Mouse (Mus musculus) testis, adult 2 months (tissue): ENCODE results near the gene Fam129b. TPM values are rescaled to one million over a fixed set of nuclear protein-coding genes. Genes with fewer than 3 reads are reported as not detected.

ENCODE experiments used
- H3K27ac ChIP-seq: fragments of 200-500 bp; 2 replicates; pipeline ENCODE4 v1.5.1; 2012; ENCODE audit warnings: low read depth, low read length; ENCODE audit not compliant: control insufficient read depth, insufficient read depth
- H3K27me3 ChIP-seq: fragments of 200-500 bp; 2 replicates; pipeline ENCODE4 v1.6.1; 2012; ENCODE audit warnings: mild to moderate bottlenecking, low read length, moderate library complexity; ENCODE audit not compliant: control insufficient read depth, insufficient read depth
- H3K36me3 ChIP-seq: fragments of 200-500 bp; 2 replicates; pipeline ENCODE4 v1.6.1; 2012; ENCODE audit warnings: mild to moderate bottlenecking, low read length; ENCODE audit not compliant: control insufficient read depth, insufficient read depth
- H3K4me1 ChIP-seq: fragments of 200-500 bp; 2 replicates; pipeline ENCODE4 v1.6.1; 2012; ENCODE audit warnings: low read length; ENCODE audit not compliant: control insufficient read depth, insufficient read depth
- H3K4me3 ChIP-seq: fragments of 200-500 bp; 2 replicates; pipeline ENCODE4 v1.5.1; 2012; ENCODE audit warnings: low read depth, mild to moderate bottlenecking, low read length, moderate library complexity, mixed read lengths; ENCODE audit not compliant: control insufficient read depth
- CTCF ChIP-seq: fragments of 200-500 bp; IDR thresholded peaks from 2 replicates; pipeline ENCODE4 v1.5.1; 2012; ENCODE audit warnings: low read depth, mild to moderate bottlenecking, inconsistent platforms, low read length, moderate library complexity; ENCODE audit not compliant: control insufficient read depth, insufficient read depth, insufficient replicate concordance
- POLR2A ChIP-seq: fragments of 200-500 bp; IDR thresholded peaks from 2 replicates; pipeline ENCODE4 v1.6.1; 2012; ENCODE audit warnings: low read depth, mild to moderate bottlenecking, inconsistent platforms, low read length, moderate library complexity; ENCODE audit not compliant: control insufficient read depth
- polyA plus RNA-seq: library from polyadenylated mRNA; depleted of rRNA; stranded (reverse); fragments of >200 nt; gene quantifications from 2 replicates; pipeline ENCODE4 v1.2.3, GENCODE M21; 2012

Gene Fam129b
- polyA plus RNA-seq, 1 experiment: 2.0 TPM

DNA sequence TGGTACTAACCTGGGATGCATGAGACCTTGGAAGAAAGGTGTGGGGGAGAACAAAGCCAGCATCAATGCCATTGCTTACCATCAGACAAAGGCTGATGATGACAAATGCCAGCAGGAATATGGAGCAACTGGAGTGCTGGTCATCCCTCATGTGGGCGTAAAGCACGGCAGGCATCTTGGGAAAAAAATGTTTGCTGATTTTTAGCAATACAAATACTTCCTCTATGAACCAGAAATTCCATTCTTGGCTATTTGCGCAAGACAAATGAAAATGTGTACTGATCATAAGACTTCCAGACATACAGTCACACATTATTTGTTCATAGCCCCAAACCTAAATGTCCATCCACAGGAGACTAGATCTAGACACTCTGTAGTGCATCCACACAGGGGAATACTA, 12.6 kb upstream of the Fam129b start:
- no peak overlapping the region for H3K4me3 ChIP-seq
- TF ChIP-seq POLR2A (no peak), CTCF (no peak)
- no peaks in the 10 kb centered on the region for H3K4me1 ChIP-seq
- H3K27me3 ChIP-seq: no peaks in the 10 kb centered on the region
- H3K36me3 ChIP-seq: no peaks in the 10 kb centered on the region
- H3K27ac ChIP-seq: no peak overlapping the region

DNA sequence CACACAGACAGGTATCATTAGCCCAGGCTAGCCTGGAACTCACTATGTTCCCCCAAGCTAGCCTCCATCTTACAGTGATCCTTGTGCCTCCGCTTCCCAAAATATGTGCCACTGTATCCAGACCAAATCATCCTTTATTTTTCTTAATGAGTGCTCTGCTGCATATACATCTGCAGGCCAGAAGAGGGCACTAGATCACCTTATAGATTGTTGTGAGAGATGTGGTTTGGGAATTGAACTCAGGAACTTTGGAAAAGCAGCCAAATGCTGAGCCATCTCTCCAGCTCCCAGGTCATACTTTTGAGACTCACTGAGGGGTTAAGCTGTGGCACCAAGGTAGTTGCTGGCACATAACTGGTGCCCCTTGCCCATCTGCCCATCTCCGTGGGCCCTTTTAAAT, 11.2 kb upstream of the Fam129b start:
- H3K4me1 ChIP-seq: no peaks in the 10 kb centered on the region
- H3K27ac ChIP-seq: no peak overlapping the region
- TF ChIP-seq POLR2A (no peak), CTCF (no peak)

DNA sequence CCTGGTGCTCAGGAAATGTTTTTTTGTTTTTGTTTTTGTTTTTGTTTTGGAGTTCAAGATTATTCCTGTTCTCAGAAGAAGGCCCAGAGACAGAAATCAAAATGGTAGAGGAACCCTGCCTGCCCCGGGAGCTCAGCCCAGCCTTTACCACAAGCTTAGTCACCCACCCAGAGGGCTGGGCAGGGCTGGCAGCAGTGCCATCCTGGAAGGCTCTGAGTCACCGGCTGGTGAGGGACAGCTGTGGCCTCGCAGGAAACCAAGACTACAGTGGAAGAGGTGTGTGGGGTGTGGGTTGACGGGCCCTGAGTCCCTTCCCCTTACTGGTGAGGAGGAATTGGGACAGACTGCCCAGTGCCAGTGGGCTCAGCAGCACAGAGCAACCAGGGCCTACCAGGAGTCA, 8.6 kb upstream of the Fam129b start:
- Histone ChIP-seq H3K4me1 (no peaks in the 10 kb centered on the region), H3K4me3 (no peak overlapping the region), H3K36me3 (no peaks in the 10 kb centered on the region), H3K27ac (no peak overlapping the region), H3K27me3 (no peaks in the 10 kb centered on the region)
- TF ChIP-seq CTCF: no peak
- no peak for TF ChIP-seq POLR2A

More for the DNA sequence above, 11.2 kb upstream of the Fam129b start:
- H3K4me3 ChIP-seq: no peak overlapping the region
- no peaks in the 10 kb centered on the region for H3K27me3 ChIP-seq
- H3K36me3 ChIP-seq: no peaks in the 10 kb centered on the region

DNA sequence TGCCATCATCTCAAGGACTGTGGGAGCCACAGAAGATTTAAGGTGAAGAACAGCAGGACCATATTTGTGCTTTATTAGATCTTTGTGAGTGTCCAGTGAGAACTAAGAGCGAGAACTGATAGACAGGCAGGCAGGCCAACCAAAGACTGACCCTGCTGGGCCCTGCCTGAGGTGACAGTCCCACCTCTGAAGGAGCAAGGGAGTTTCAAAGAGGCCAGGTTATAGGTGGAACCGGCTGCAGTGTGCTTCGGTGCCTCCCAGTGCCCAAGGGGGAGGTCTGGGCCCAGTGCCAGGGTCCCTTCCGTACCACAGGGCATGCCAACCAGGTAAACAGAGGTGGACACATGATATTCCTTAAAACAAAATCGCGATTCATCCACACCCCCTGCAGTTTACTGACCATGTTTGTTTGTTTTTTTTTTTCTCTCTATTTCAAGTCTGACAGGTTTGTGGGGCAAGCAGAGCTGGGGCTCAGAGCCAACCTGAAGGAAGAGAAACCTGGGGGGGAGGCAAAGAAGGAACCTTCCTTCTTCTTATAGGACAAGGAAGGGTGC, 6.1 kb upstream of the Fam129b start:
- Histone ChIP-seq H3K36me3 (no peaks in the 10 kb centered on the region), H3K4me3 (no peak overlapping the region), H3K27me3 (no peaks in the 10 kb centered on the region), H3K4me1 (peaks cover 3% of the 10 kb centered on the region), H3K27ac (no peak overlapping the region)
- TF ChIP-seq POLR2A (no peak), CTCF (no peak)

DNA sequence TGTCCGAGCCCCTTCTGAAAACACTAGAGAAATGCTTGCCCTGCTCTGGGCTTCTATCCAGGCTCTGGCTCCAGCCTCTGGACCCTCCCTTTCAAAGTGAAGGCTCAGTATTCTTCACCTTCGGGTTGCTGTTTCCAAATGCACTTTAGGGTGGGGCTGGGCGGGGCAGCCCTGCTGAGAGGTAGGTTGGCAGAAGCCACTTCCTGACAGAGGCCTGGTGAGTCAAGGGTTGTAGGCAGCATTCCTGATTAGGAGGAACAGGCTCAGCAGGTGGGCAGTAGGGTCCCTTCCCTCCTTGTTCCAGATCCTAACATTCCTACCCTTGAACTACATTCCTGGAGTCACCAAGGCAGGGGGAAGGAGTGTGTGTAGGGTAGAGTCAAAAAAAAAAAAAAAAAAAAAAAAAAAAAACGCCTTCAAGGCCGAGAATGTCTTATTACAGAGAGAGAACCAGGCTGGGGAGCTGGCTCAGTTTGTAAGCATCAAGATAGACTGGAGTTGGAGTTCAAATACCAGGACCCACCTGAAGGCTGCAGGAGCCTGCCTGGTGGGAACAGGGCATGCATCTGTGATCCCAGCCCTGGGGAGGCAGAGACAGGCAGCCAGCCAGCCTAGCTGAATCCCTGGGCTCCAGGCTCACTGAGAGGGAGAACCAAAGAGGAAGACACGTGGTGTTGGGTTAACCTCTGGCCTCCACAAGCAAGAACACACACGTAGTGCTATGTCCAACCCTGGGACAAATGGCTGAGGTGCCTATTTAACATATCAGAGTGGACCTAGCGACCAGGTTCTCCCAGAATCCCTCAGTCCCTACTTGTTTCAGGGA, 5.4 kb upstream of the Fam129b start:
- no peaks in the 10 kb centered on the region for H3K36me3 ChIP-seq
- H3K27ac ChIP-seq: no peak overlapping the region
- H3K27me3 ChIP-seq: no peaks in the 10 kb centered on the region
- peaks cover 8% of the 10 kb centered on the region for H3K4me1 ChIP-seq
- H3K4me3 ChIP-seq: no peak overlapping the region
- TF ChIP-seq CTCF (no peak), POLR2A (no peak)

DNA sequence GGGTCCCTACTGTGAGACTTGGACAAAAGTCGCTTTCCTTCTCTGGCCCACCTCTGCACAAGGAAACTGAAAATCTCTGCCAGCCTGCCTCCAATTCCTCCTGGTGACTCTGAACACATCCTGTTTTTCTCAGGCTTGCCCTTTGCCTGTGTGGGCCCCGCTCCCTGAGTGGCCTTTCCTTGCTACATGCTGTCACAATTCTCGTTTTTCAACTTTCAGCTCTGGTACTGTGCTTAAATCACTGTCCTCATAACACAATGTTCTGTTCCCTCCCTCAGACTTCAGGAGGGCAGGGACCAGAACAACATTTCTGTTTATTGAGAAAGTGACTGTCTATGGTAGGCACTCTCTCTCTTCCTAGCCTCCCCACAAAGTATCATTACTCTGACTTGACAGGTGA, 1.8 kb upstream of the Fam129b start:
- Histone ChIP-seq H3K27ac (peak overlapping the region; percentile 34; the same call in 1 of the 2 replicates), H3K4me3 (no peak overlapping the region), H3K4me1 (peaks cover 19% of the 10 kb centered on the region), H3K27me3 (no peaks in the 10 kb centered on the region; the same call in 1 of the 2 replicates), H3K36me3 (no peaks in the 10 kb centered on the region)
- TF ChIP-seq CTCF: no peak
- TF ChIP-seq POLR2A: no peak

DNA sequence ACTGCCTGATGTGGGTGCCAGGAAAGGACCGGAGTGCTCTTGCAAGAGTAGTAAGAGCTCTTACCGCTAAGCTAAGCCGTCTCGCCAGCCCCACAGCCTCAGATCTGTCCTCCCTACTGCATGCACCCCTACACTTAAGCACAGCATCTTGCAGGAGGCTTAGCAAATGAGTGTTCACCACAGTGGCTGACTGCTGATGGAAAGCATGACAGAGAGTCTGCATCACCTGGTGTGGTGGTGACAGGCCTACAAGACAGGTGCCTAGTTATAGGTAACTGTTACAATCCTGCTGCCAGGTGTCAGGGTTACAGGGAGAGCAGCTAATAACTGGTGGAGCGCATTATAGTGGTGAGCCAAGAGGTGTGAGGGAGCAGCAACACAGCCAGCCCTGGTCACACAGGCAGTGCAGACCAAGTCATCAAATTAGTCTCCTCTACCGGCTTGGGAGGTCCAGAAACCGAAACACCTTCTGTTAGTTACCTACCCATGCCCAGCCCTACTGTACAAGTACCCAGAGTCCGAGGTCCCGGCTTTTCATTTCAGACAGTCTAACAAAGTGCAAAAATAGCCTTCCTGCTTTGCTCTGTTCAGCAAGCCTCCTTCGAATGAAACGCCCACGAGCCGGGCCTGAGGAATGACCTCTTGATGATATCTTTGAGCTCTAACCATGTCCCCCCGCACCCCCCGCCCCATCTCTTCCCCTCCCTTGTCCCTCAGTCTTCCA, 801 bp upstream of the Fam129b start:
- Histone ChIP-seq H3K36me3 (no peaks in the 10 kb centered on the region), H3K4me3 (peak overlapping the region; percentile 86; the same call in 1 of the 2 replicates), H3K4me1 (peaks cover 19% of the 10 kb centered on the region), H3K27ac (peak overlapping the region; percentile 48), H3K27me3 (no peaks in the 10 kb centered on the region; the same call in 1 of the 2 replicates)
- TF ChIP-seq CTCF (no peak), POLR2A (no peak)
